Mouse (Mus musculus) neural tube, postnatal 0 days (tissue): ENCODE data around the gene Cd79a. TPM values are rescaled to one million over a fixed set of nuclear protein-coding genes. Genes with fewer than 3 reads are reported as not detected.

Source experiments
- polyA plus RNA-seq: library from polyadenylated mRNA; unstranded; fragments of >200 nt; fragmentation: Nextera tagmentation; extraction: Ambion mirVana; gene quantifications from 2 replicates; pipeline ENCODE4 v1.2.1, GENCODE M21; 2015

Gene Cd79a
- 0.36 and 1.2 TPM in 2 replicates for polyA plus RNA-seq

DNA sequence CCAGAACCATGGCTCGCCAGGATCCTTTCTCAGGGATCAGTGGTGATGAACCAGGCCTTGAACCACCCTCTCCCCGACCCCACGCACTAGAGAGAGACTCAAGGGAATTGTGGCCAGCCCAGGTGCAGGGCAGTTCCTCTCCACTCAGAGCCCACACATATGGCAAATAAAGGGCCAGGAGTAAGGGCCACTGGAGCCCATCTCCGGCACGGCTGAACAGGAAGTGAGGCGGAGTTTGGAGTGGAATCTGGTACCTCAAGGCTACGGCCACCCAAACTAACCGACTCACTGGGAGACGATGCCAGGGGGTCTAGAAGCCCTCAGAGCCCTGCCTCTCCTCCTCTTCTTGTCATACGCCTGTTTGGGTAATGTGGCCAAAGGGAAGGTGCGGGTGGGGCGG is at the start of gene Cd79a:
Gene Cd79a, plus strand, starts transcription at position 158 of the 400 bp plus-strand sequence.

DNA sequence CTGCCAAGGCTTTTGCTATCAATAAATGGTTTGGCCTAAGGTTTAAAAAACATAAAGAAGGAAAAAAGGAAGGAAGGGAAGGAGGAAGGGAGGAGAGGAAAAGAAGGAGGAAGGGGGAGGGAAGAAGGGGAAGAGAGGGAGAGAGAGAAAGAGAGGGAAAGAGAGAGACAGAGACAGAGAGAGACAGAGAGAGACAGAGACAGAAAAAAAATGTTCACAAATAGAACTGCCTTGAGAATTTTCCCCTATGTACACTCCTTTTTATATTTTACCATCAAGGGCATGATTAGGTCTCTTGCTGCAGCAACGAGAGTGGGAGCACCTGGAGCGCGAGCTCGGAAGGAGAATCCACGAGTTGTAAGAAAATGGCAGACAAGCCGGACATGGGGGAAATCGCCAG is 35.3 kb upstream of the Cd79a start, which contains the start of gene Gm9844:
Gene Gm9844, plus strand, starts transcription at position 301 of the 400 bp plus-strand sequence.

DNA sequence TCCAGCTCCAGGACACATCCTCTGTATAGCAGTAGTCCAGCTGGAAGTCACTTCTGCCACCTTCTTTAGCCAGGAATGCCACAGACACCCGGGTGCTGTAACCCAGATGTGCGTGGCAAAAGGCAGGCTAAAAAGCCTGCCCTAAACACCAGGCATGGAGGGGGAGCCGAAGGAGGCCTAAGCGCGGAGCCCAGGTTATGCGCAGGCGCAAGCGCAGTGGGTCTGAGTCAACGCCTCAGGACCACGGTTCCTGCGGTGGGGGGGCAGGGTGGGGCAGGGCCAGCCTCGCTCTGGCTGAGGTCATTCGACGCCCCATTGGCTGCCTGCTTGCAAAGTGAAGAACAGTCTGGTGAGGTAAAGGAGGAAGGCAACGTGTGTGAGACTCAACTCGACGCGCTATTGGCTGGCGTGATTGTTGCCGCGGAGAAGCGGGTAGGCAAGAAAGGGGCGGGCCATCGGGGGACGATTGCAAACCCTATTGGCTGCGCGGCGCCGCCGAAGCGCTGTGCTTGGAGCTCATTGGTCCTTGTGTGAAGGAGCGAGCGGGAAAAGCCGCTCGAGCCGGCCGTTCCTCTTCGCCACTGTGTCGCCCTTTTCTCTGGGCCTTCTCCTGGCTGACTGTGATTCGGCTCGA is 27.5 kb upstream of the Cd79a start, which contains the start of the genes Lypd4 and Dmrtc2:
Gene Lypd4, minus strand, starts transcription at position 410 of the 634 bp plus-strand sequence.
Gene Dmrtc2, plus strand, starts transcription at position 526 of the 634 bp plus-strand sequence.

GRCm38 (mm10) chr7:24883896-24884692 is 13.1 kb upstream of the Cd79a start, which contains the start of gene Rps19:
TSS of gene Rps19 (plus strand) at chr7:24884371.

GRCm38 (mm10) chr7:24902630-24903443 is 5.7 kb downstream of the Cd79a start, which contains the start of gene Arhgef1:
TSS of gene Arhgef1 (plus strand) at chr7:24902912.

DNA sequence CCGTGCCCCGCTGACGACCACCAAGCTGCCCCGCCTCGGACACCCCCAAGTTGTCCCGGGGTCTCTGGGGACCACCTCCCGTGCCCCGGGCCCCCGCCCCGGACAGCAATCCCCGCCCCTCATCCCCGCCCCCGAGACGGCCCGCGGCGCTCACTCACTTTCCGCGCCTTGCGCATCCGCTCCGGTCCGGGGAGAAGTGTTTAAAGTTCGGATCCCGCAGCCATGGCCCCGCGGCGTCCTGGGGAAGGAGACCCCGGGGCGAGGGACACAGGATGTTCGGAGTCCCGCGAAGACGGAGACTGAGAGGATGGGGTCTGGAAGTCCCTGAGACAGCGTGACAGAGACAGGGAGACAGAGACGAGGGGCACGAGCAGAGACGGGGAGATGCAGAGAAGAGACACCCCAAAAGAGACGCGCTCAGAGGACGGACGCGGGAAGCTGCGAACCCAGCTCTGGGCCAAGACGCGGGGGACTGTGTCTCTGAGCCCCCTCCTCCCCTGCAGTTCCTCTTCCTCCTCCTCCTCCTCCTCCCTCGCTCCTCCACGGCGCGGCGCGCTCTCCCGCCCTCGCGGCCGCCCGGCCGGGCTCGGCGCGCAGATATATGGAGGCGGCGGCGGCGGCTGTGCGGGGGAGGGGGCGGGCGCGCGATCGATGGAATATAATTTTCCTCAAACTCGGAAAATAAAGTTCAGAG is 47.2 kb downstream of the Cd79a start, which contains the start of gene Gm4881:
Gene Gm4881, minus strand, starts transcription at position 238 of the 694 bp plus-strand sequence.

Other genes with a start within 250 kb of the Cd79a start
- gene Tex101, start 220.7 kb upstream of the Cd79a start, polyA plus RNA-seq = not detected in 2 replicates
- gene BC049730, start 188.1 kb upstream of the Cd79a start, polyA plus RNA-seq = not detected in 2 replicates
- not detected in 2 replicates for gene Gm4763, start 170.5 kb upstream of the Cd79a start, polyA plus RNA-seq
- gene Cd177, start 137.1 kb upstream of the Cd79a start, polyA plus RNA-seq = 0.17 and 0.43 TPM in 2 replicates
- gene Ceacam10, start 120.2 kb upstream of the Cd79a start, polyA plus RNA-seq = 0.51 and 1.2 TPM in 2 replicates
- gene Gm9844, start 35.2 kb upstream of the Cd79a start, polyA plus RNA-seq = 26.8 and 32.3 TPM in 2 replicates
- gene Lypd4, start 27.4 kb upstream of the Cd79a start, polyA plus RNA-seq = not detected in 2 replicates
- gene Dmrtc2, start 27.3 kb upstream of the Cd79a start, polyA plus RNA-seq = 0.18 and 0.19 TPM in 2 replicates
- gene Rps19, start 13.0 kb upstream of the Cd79a start, polyA plus RNA-seq = 1,291 and 1,386 TPM in 2 replicates
- gene Arhgef1, start 5.5 kb downstream of the Cd79a start, polyA plus RNA-seq = 50.7 and 62.5 TPM in 2 replicates
- gene Gm4881, start 47.1 kb downstream of the Cd79a start, polyA plus RNA-seq = 0.53 and 0.74 TPM in 2 replicates
- gene Rabac1, start 75.4 kb downstream of the Cd79a start, polyA plus RNA-seq = 567 and 597 TPM in 2 replicates
- gene Atp1a3, start 108.6 kb downstream of the Cd79a start, polyA plus RNA-seq = 758 and 883 TPM in 2 replicates
- 21.5 TPM in 2 replicates for gene Grik5, start 175.0 kb downstream of the Cd79a start, polyA plus RNA-seq
- gene Zfp574, start 175.2 kb downstream of the Cd79a start, polyA plus RNA-seq = 23.8 and 29.3 TPM in 2 replicates